Mouse (Mus musculus) heart, embryonic 13.5 days (tissue): ENCODE measurements around the gene Gm11214. TPM values are rescaled to one million over a fixed set of nuclear protein-coding genes. Genes with fewer than 3 reads are reported as not detected.

Source experiments
- ATAC-seq: fragments of 200-750 bp; cut with Nextera tagmentation; 2 replicates; pipeline ENCODE4 v1.8.0; 2017; ENCODE audit warnings: moderate TSS enrichment; ENCODE audit not compliant: insufficient number of reproducible peaks, low FRiP score, low TSS enrichment; ENCODE audit errors: extremely low read depth
- H3K27ac ChIP-seq: fragments of 300-500 bp; sonication (generic); replicated peaks from 2 replicates; pipeline ENCODE4 v1.5.1; 2015; ENCODE audit warnings: moderate library complexity, mild to moderate bottlenecking, inconsistent platforms
- H3K27me3 ChIP-seq: fragments of 300-500 bp; sonication (generic); replicated peaks from 2 replicates; pipeline ENCODE4 v1.6.1; 2015; ENCODE audit warnings: mild to moderate bottlenecking, inconsistent platforms
- H3K36me3 ChIP-seq: fragments of 300-500 bp; sonication (generic); 2 replicates; pipeline ENCODE4 v1.6.1; 2015; ENCODE audit warnings: mild to moderate bottlenecking, inconsistent platforms
- H3K4me1 ChIP-seq: fragments of 300-500 bp; sonication (generic); 2 replicates; pipeline ENCODE4 v1.6.1; 2015; ENCODE audit warnings: inconsistent platforms
- H3K4me2 ChIP-seq: fragments of 300-500 bp; sonication (generic); 2 replicates; pipeline ENCODE4 v1.6.1; 2015; ENCODE audit warnings: inconsistent platforms, mild to moderate bottlenecking, moderate library complexity
- H3K4me3 ChIP-seq: fragments of 300-500 bp; sonication (generic); 2 replicates; pipeline ENCODE4 v1.5.1; 2015; ENCODE audit warnings: moderate library complexity, mild to moderate bottlenecking, inconsistent platforms
- H3K9ac ChIP-seq: fragments of 300-500 bp; sonication (generic); 2 replicates; pipeline ENCODE4 v1.6.1; 2015; ENCODE audit warnings: inconsistent platforms, mild to moderate bottlenecking, moderate library complexity
- H3K9me3 ChIP-seq: fragments of 300-500 bp; sonication (generic); 2 replicates; pipeline ENCODE4 v1.6.1; 2016; ENCODE audit warnings: inconsistent platforms
- WGBS: fragments of 180-500 bp; shearing (Covaris S2); methylation state at CpG from one replicate; pipeline ENCODE4 v1.1.7; 2015; ENCODE audit warnings: mixed read lengths; 5-methylcytosine and 5-hydroxymethylcytosine counted together
- polyA plus RNA-seq: library from polyadenylated mRNA; unstranded; fragments of >200 nt; fragmentation: Nextera tagmentation; extraction: Ambion mirVana; gene quantifications from 2 replicates; pipeline ENCODE4 v1.2.1, GENCODE M21; 2015

Gene Gm11214
- polyA plus RNA-seq, 1 experiment from 2014 or later, result not detected

DNA sequence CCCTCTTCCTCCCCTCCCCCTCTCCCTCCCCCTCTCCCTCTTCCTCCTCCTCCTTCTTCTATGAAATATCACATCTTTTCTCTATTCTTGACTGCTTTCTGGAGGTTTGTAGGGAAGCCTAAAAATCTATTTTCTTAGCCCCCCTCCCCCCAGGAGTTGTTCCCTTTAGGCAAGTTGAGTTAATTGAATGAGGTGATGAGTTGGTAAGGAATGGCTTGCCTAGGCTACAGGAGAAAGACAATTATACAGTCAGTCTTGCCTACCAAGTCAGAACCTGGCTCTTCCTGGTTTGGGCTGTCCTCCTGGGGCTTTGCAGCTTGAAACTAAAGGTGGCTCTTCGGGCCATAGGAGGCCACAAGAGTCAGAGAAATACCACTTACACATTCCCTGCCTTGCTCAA is 3.4 kb downstream of the Gm11214 start:
- H3K27ac ChIP-seq, result no peak overlapping the region
- H3K4me1 ChIP-seq, result no peaks in the 10 kb centered on the region
- WGBS, result 73% methylated on average over 1 of the region's 1 CpGs
- no peak for ATAC-seq
- no peak overlapping the region for H3K9ac ChIP-seq
- peaks cover 3% of the 10 kb centered on the region; the same call in 1 of the 2 replicates for H3K27me3 ChIP-seq
- no peak overlapping the region for H3K4me2 ChIP-seq
- H3K4me3 ChIP-seq, result no peak overlapping the region
- no peaks in the 10 kb centered on the region for H3K36me3 ChIP-seq
- H3K9me3 ChIP-seq, result no peaks in the 10 kb centered on the region

DNA sequence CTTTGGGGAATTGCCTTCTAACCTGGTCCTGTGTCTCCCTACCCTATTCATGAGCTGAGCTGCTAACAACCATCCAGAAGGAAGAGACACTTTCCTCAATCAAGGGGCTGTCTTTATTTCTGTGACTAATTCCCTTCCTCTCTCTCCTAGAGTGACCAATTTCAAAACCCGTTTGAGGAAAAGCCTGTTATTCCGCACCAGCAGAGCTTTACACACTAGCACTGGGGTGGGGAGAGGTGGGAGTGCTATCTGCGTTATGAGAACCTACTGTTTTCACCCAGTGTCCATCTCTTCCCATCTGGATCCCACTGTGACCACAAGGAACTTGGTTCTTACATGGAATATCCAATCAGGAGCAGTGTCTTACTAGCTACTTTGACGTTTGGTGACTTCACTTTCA is 4.1 kb downstream of the Gm11214 start:
- Histone ChIP-seq H3K9me3 (no peaks in the 10 kb centered on the region), H3K27ac (no peak overlapping the region), H3K27me3 (peaks cover 3% of the 10 kb centered on the region; the same call in 1 of the 2 replicates), H3K4me2 (no peak overlapping the region), H3K9ac (no peak overlapping the region), H3K4me1 (no peaks in the 10 kb centered on the region), H3K4me3 (no peak overlapping the region), H3K36me3 (no peaks in the 10 kb centered on the region)
- no peak for ATAC-seq
- 40% methylated on average over 4 of the region's 4 CpGs for WGBS

DNA sequence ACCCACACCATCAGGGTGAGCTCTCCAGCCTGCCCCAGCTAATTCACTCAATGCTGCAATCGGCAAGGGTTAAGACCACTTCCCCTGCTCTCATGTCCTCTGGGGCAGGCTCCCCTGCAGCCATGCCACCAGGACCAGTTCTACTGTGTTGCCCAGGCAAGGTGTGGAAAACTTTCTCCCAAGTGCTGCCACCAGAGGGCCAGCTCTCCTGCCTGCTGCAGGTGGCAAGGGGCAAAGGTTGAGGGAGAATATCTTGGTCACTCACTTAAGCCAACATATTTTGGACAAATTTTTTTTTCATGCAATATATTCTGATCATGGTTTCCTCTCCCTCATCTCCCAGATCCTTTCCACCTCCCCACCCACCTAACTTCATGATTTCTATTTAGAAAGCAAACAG is 8.8 kb downstream of the Gm11214 start:
- no peak for ATAC-seq
- Histone ChIP-seq H3K4me2 (no peak overlapping the region), H3K27ac (no peak overlapping the region), H3K27me3 (peaks cover 3% of the 10 kb centered on the region; the same call in 1 of the 2 replicates), H3K4me1 (no peaks in the 10 kb centered on the region), H3K4me3 (no peak overlapping the region), H3K9me3 (no peaks in the 10 kb centered on the region), H3K36me3 (no peaks in the 10 kb centered on the region), H3K9ac (no peak overlapping the region)
- 65% methylated on average over 1 of the region's 1 CpGs for WGBS

DNA sequence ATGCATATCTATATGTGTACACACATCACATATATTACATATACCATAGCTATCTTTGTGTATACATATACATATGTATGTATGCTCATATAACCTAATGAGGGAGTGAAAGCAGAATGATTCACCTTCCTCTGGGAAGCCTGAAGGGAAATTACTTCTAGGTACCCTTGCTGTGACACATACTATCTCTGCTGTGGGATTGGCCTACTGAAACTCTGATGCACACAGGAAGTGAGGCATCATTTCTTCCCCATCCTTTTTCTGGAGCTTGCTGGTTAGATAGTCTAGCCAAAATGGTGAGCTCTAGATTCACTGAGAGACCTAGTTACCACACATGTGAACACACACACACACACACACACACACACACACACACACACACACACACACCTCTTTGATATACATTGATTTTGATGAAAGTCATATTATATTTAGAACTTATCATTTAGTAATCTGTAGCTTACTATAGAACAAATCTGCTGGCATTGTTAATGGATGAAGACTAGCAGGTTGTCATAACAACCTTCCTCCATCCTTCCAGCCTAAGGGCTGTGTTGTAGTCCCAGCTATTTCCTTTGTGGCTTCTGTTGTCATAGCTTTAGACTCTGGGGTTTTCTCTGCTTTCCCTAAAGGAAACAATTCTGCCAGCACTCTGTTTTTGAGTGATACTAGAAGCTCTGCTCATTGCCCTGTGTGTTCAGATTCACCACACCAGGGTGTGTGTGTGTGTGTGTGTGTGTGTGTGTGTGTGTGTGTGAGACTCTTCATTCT is 19.0 kb downstream of the Gm11214 start:
- ATAC-seq, result no peak
- no peaks in the 10 kb centered on the region for H3K4me1 ChIP-seq
- no peak overlapping the region for H3K9ac ChIP-seq
- no peak overlapping the region for H3K27ac ChIP-seq
- H3K27me3 ChIP-seq, result no peaks in the 10 kb centered on the region
- H3K9me3 ChIP-seq, result no peaks in the 10 kb centered on the region
- H3K36me3 ChIP-seq, result no peaks in the 10 kb centered on the region
- H3K4me2 ChIP-seq, result no peak overlapping the region
- H3K4me3 ChIP-seq, result no peak overlapping the region

DNA sequence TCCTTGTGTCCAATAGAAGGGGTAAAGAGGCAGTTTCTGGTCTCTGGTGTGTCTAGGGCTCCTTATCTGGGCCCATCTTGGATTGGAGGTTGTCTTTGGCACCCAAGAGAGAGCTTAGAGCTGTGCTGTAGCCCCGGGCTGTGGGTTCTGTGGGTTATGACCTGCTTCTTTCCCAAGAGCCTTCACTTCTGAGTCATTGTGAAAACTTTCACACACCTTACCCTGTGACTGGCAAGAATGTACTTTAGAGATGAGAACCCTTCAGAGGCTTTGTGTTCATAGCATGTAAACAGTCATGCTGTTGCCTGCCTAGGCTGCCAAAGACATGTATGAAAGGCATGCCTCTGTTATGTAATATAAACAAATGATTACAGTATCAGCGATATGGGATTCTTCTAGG is 23.3 kb downstream of the Gm11214 start:
- Histone ChIP-seq H3K27ac (no peak overlapping the region), H3K4me3 (no peak overlapping the region), H3K4me1 (no peaks in the 10 kb centered on the region), H3K9me3 (no peaks in the 10 kb centered on the region), H3K36me3 (no peaks in the 10 kb centered on the region), H3K4me2 (no peak overlapping the region), H3K27me3 (no peaks in the 10 kb centered on the region), H3K9ac (no peak overlapping the region)
- 64% methylated on average over 2 of the region's 2 CpGs for WGBS
- no peak for ATAC-seq

DNA sequence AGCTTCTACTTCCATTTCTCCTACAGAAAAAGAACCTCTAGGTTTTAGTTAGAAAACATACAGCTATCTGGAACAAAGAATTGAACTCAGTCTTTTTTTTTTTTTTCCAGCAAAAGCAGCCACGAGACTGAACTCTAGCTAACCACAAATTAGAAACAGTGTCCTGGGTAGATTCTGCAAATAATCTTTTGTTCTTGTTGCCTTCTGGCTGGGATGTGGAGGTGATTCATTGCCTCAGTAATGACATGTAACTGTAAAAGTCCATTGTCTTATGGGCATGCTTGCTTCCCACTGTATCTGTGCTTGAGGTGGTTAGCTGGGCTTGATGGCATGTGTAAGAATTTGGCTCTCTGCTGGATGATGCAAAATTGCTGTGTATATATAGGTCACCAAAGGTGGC is 24.6 kb downstream of the Gm11214 start:
- Histone ChIP-seq H3K9me3 (no peaks in the 10 kb centered on the region), H3K4me2 (no peak overlapping the region), H3K4me3 (no peak overlapping the region), H3K27ac (no peak overlapping the region), H3K4me1 (no peaks in the 10 kb centered on the region), H3K27me3 (no peaks in the 10 kb centered on the region), H3K9ac (no peak overlapping the region), H3K36me3 (no peaks in the 10 kb centered on the region)
- 52% methylated on average over 1 of the region's 1 CpGs for WGBS
- no peak for ATAC-seq

DNA sequence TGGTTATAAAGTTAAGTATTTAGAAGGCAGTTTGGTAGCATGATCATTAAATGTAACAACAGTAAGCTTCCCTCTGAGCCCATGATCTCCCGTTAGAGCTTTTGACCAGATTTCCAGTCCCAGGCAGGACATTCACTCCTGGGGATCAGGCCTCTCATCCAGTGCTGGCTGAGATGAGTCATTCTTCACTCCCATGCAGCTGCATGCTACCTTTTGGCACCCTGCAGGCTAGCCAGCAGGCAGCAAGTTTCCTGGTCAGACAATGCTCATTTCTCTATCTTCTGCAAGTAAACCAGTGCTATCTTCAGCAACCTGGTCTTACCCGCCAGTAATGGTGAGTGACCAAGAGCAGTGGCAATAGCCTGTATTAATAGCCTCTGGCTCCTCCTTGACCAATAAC is 30.0 kb downstream of the Gm11214 start:
- Histone ChIP-seq H3K27me3 (no peaks in the 10 kb centered on the region), H3K27ac (no peak overlapping the region), H3K36me3 (no peaks in the 10 kb centered on the region), H3K9ac (no peak overlapping the region), H3K4me1 (no peaks in the 10 kb centered on the region), H3K4me3 (no peak overlapping the region), H3K9me3 (no peaks in the 10 kb centered on the region), H3K4me2 (no peak overlapping the region)
- ATAC-seq, result no peak
- WGBS, result 68% methylated on average over 2 of the region's 2 CpGs

DNA sequence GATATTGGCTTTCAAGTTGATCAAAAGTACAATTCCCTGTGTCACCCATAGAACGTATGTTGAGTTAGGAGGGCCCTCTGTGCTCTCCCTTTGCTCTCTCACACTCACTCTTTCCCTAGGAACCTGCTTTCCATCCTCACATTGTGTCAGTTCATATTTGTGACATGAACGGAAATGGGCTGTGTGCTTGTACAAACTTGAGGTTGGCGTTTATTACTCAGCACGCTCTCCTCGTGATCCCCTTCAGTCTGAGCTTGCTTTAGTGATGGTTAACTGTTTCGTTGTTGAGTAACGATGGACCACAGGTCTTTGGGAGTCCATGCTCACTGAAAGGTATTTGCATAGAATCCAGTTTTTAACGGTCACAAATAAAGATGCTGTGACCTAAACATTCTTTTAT is 36.1 kb downstream of the Gm11214 start:
- no peaks in the 10 kb centered on the region for H3K36me3 ChIP-seq
- H3K9me3 ChIP-seq, result no peaks in the 10 kb centered on the region
- H3K4me1 ChIP-seq, result no peaks in the 10 kb centered on the region
- no peak overlapping the region for H3K4me2 ChIP-seq
- H3K9ac ChIP-seq, result no peak overlapping the region
- H3K4me3 ChIP-seq, result no peak overlapping the region
- no peaks in the 10 kb centered on the region for H3K27me3 ChIP-seq
- 77% methylated on average over 8 of the region's 8 CpGs for WGBS
- ATAC-seq, result no peak
- no peak overlapping the region for H3K27ac ChIP-seq

DNA sequence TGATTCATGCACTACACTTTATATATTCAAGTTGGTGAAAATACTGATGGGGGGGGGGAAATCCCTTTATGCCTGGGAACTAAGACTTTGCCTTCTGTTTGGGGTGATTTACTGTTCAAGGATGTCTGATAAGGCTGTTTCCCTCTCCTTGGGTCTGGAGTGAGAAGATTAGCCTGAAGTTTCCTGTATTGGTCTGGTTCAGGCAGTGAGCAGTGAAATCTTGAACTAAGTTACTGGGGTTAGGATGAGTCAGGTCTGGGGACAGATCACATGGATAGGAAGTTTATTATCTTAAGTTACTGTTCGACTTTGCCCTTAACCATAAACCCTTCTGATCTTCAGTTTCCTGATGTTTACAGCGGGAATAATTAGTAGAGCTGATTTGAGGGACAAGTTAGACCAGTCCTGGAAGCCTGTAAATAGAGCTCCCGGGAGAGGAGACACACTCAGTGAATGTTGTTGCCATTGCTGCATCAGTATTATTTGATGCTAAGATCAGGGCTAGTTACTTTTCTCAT is 37.6 kb downstream of the Gm11214 start:
- 38% methylated on average over 3 of the region's 3 CpGs for WGBS
- Histone ChIP-seq H3K9me3 (no peaks in the 10 kb centered on the region), H3K4me2 (no peak overlapping the region), H3K4me1 (no peaks in the 10 kb centered on the region), H3K4me3 (no peak overlapping the region), H3K27ac (no peak overlapping the region), H3K27me3 (no peaks in the 10 kb centered on the region), H3K9ac (no peak overlapping the region), H3K36me3 (no peaks in the 10 kb centered on the region)
- no peak for ATAC-seq

DNA sequence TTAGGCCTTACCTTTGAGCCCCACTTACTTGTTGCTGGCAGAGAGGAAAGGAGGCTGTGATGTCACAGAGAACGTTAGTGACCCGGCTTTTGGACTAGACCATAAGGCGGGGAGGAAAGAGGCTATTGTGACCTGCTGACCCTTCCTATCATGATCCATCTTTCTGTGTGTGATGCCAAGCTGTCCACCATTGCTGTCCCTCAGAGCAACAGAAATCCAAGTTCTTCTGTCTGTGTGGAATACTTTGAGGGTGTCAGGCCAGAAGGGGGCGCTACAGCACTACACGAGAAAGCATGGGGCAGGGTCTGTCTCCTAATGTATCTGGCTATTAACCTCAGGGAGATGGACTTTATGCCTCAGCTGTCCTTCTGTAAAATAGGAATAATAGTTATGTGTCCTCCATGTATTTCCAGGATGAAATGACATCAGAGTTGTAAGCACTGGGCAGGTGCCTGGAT is 40.8 kb downstream of the Gm11214 start, which contains the start of gene Tex48:
Tex48 (minus strand) TSS at position 51 of the 458 bp plus-strand sequence.
- Histone ChIP-seq H3K9ac (no peak within 1 kb of the TSS), H3K4me2 (no peak within 1 kb of the TSS), H3K4me3 (no peak within 1 kb of the TSS), H3K27ac (no peak within 1 kb of the TSS), H3K27me3 (no peaks in the 10 kb centered on the region), H3K9me3 (no peaks in the 10 kb centered on the region), H3K36me3 (no peaks in the 10 kb centered on the region), H3K4me1 (no peaks in the 10 kb centered on the region)
- ATAC-seq, result no peak
- WGBS, result 51% methylated on average over 5 of the region's 5 CpGs

DNA sequence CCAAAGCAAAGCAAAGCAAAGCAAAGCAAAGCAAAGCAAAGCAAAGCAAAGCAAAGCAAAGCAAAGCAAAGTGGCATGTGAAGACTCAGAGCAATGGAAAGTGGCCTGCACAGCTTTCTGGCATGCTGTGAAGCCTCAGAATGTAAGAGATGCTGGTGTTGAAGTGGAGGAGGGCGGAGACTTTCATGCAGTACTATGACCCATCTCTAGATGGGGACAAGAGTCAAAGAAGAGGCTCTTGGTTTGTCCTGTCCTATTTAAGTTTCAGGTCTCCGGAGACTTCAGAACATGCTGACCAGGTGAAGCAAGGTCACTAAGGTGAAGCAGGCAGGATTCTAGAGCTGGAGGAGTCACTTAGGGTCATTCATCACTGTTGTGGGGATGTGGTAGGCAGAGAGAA is 41.3 kb downstream of the Gm11214 start:
- H3K27ac ChIP-seq, result no peak overlapping the region
- H3K9ac ChIP-seq, result no peak overlapping the region
- H3K9me3 ChIP-seq, result no peaks in the 10 kb centered on the region
- H3K36me3 ChIP-seq, result no peaks in the 10 kb centered on the region
- H3K4me3 ChIP-seq, result no peak overlapping the region
- WGBS, result 65% methylated on average over 2 of the region's 2 CpGs
- no peaks in the 10 kb centered on the region for H3K4me1 ChIP-seq
- no peak for ATAC-seq
- no peaks in the 10 kb centered on the region for H3K27me3 ChIP-seq
- H3K4me2 ChIP-seq, result no peak overlapping the region
